Mouse (Mus musculus) ES-E14 (cell line): ENCODE results near the gene Rpl19. TPM values are rescaled to one million over a fixed set of nuclear protein-coding genes. Genes with fewer than 3 reads are reported as not detected.

Experiments used
- DNase-seq: peaks from one replicate; pipeline ENCODE4 v3.0.0-alpha.2; 2013; ENCODE audit warnings: low read depth, low spot score
- H3K27ac ChIP-seq: 2 replicates; pipeline ENCODE4 v1.5.1; 2012; ENCODE audit warnings: low read depth, mild to moderate bottlenecking, low read length, moderate library complexity, mixed read lengths; ENCODE audit not compliant: poor library complexity, insufficient read depth, severe bottlenecking
- H3K36me3 ChIP-seq: 2 replicates; pipeline ENCODE4 v1.6.1; 2012; ENCODE audit warnings: mild to moderate bottlenecking, low read length, moderate library complexity, mixed read lengths; ENCODE audit not compliant: control insufficient read depth, poor library complexity, insufficient read depth, severe bottlenecking
- H3K4me1 ChIP-seq, 2 experiments: fragments of 150-350 bp in 1 of 2; sonication (generic) in 1 of 2; 2 replicates each; pipeline ENCODE4 v1.6.1; 2012; ENCODE audit warnings: low read length in 2 of 2, mild to moderate bottlenecking in 1 of 2, mixed read lengths in 1 of 2; ENCODE audit not compliant: control insufficient read depth in 2 of 2, insufficient read depth in 2 of 2, poor library complexity in 1 of 2
- H3K4me3 ChIP-seq, 2 experiments: fragments of 150-350 bp in 1 of 2; sonication (generic) in 1 of 2; 2 replicates each; pipeline ENCODE4 v1.5.1; 2012; ENCODE audit warnings: low read length in 2 of 2, low read depth in 1 of 2, mild to moderate bottlenecking in 1 of 2, mixed read lengths in 1 of 2; ENCODE audit not compliant: insufficient read depth in 1 of 2, poor library complexity in 1 of 2, severe bottlenecking in 1 of 2
- H3K9ac ChIP-seq: 2 replicates; pipeline ENCODE4 v1.6.1; 2012; ENCODE audit warnings: low read depth, mild to moderate bottlenecking, low read length, mixed read lengths; ENCODE audit not compliant: poor library complexity, insufficient read depth, severe bottlenecking
- H3K9me3 ChIP-seq: fragments of 150-350 bp; sonication (generic); 2 replicates; pipeline ENCODE4 v1.6.1; 2012; ENCODE audit warnings: low read depth, mild to moderate bottlenecking, low read length; ENCODE audit not compliant: control insufficient read depth, insufficient read depth
- CHD2 ChIP-seq: IDR thresholded peaks from 2 replicates; pipeline ENCODE4 v1.6.1; 2014; ENCODE audit warnings: mild to moderate bottlenecking, low read depth, low read length, inconsistent platforms
- HCFC1 ChIP-seq: IDR thresholded peaks from 2 replicates; pipeline ENCODE4 v1.6.1; 2012; ENCODE audit warnings: low read length, inconsistent platforms, borderline replicate concordance; ENCODE audit not compliant: insufficient read depth
- MAFK ChIP-seq: IDR thresholded peaks from 2 replicates; pipeline ENCODE4 v1.6.1; 2014; ENCODE audit warnings: mild to moderate bottlenecking, low read depth, low read length, inconsistent platforms; ENCODE audit not compliant: insufficient read depth
- ZC3H11A ChIP-seq: IDR thresholded peaks from 2 replicates; pipeline ENCODE4 v1.6.1; 2012; ENCODE audit warnings: low read depth, mild to moderate bottlenecking, inconsistent platforms, low read length, borderline replicate concordance
- ZNF384 ChIP-seq: IDR thresholded peaks from 2 replicates; pipeline ENCODE4 v1.6.1; 2012; ENCODE audit warnings: low read depth, low read length, inconsistent platforms
- in situ Hi-C, 2 experiments: fragments of 600-800 bp; cut with MboI; formaldehyde crosslinking; loops; one replicate each; pipeline ENCODE4 v1.15.1; 2025; ENCODE audit warnings: low sequenced_read_pairs in 2 of 2, inconsistent platforms in 1 of 2; ENCODE audit not compliant: unreplicated experiment in 2 of 2
- total RNA-seq: library from RNA; depleted of rRNA; stranded (reverse); fragments of 300-350 nt; gene quantifications from 2 replicates; pipeline ENCODE4 v1.2.3, GENCODE M21; 2012

Rpl19 gene
- total RNA-seq, 1 experiment: 3,264 TPM

DNA sequence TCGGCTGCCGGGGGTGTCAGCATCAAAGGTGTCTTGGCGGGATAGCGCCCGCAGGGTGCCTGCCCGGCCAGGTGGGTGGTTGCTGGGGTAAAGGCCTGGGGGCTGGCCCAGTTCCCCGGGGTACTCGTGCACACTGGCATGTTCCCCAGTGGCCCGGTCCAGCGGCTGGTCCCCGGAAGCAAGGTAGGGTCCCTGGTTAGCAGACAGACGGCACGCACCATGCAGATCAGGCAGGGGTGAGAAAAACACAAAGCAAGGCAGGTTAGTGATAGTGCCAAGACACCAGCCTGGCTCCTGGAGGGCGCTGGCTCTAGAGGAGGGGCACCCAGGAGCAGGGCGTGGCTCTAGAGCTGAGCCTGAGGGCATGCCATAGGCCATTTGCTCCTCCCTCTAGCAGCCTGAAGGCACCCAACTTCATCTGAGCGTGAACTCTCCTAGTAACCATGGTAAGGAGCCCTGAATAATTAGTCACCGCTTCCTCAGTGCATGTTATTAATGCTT is 23.3 kb upstream of the Rpl19 start:
- TF ChIP-seq ZNF384 (no peak), CHD2 (no peak), MAFK (no peak), ZC3H11A (no peak), HCFC1 (no peak)
- Histone ChIP-seq H3K27ac (no peak overlapping the region), H3K9me3 (no peaks in the 10 kb centered on the region), H3K4me3 (peak overlapping the region; percentile 49 to 67), H3K9ac (peak overlapping the region; percentile 9; the same call in 1 of the 2 replicates), H3K36me3 (peaks cover 3% of the 10 kb centered on the region; the same call in 1 of the 2 replicates), H3K4me1 (peaks cover 6 to 23% of the 10 kb centered on the region in 2 experiments; a peak in 2 of 4 replicates)
- in situ Hi-C loops: no loop called here
- DNase-seq: no peak

DNA sequence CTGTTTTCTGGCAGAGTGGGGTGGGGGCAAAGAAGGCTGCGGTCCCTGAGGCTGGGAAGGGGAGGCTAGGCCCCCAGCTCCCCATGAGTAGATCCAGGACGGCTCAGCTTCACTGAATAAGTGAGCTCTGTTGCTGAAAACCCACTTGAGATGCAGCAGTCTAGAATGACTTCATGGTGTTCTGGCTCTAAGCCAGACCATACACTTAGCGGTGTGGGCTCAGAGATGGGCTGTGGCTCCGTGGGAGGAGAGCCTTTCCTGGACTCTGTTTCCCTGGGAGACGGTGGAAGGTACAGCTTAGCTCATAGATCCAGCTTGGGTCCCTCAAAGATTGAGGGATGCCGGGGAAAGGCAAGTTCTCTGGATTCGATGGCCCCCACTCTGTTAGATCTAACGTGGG is 22.3 kb upstream of the Rpl19 start:
- DNase-seq: no peak
- Histone ChIP-seq H3K9ac (no peak overlapping the region; the same call in 1 of the 2 replicates), H3K4me1 (peaks cover 6 to 23% of the 10 kb centered on the region in 2 experiments; a peak in 2 of 4 replicates), H3K4me3 (peak overlapping the region; percentile 56 to 73; a peak in 2 of 4 replicates), H3K27ac (no peak overlapping the region), H3K36me3 (peaks cover 7% of the 10 kb centered on the region; the same call in 1 of the 2 replicates), H3K9me3 (no peaks in the 10 kb centered on the region)
- in situ Hi-C loops: no loop called here
- TF ChIP-seq MAFK: no peak
- no peak for TF ChIP-seq CHD2
- no peak for TF ChIP-seq ZC3H11A
- TF ChIP-seq ZNF384: no peak
- no peak for TF ChIP-seq HCFC1

- DNase-seq: peak; percentile 90
- Histone ChIP-seq H3K36me3 (peaks cover 13% of the 10 kb centered on the region; the same call in 1 of the 2 replicates), H3K27ac (no peak overlapping the region; the same call in 1 of the 2 replicates), H3K9me3 (no peaks in the 10 kb centered on the region), H3K9ac (peak overlapping the region; percentile 54), H3K4me1 (peaks cover 6 to 23% of the 10 kb centered on the region in 2 experiments; a peak in 2 of 4 replicates), H3K4me3 (peak overlapping the region; percentile 56 to 73)
- in situ Hi-C loops: no loop called here
- TF ChIP-seq CHD2: peak; percentile 67
- no peak for TF ChIP-seq HCFC1
- no peak for TF ChIP-seq ZC3H11A
- no peak for TF ChIP-seq ZNF384
- no peak for TF ChIP-seq MAFK
These were observed 21.4 kb upstream of the Rpl19 start for GRCm38 (mm10) chr11:98005076-98005475.

DNA sequence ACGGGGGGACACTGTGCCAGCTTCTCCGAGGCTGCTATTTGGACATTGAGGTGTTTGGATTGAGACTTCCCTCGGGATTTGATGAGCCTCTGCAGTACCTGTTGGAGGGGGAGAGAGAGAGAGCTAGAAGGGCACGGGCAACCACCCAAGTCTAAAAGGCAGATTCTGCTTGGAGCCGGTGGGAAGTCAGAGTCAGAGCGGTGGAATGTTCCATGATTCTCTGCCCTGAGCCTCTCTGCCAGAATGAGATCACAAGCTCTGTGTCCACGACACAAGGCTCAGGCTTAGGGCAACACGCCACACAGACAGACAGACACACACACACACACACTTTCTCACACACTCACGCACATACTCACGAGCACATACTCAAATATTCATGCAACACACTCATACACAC is 20.8 kb upstream of the Rpl19 start:
- no peaks in the 10 kb centered on the region for H3K9me3 ChIP-seq
- no peak overlapping the region; the same call in 1 of the 2 replicates for H3K9ac ChIP-seq
- peaks cover 13% of the 10 kb centered on the region; the same call in 1 of the 2 replicates for H3K36me3 ChIP-seq
- H3K4me3 ChIP-seq: no peak overlapping the region
- H3K27ac ChIP-seq: no peak overlapping the region
- TF ChIP-seq CHD2 (no peak), HCFC1 (no peak), MAFK (no peak), ZC3H11A (no peak), ZNF384 (no peak)
- in situ Hi-C loops: no loop called here
- H3K4me1 ChIP-seq: peaks cover 6 to 23% of the 10 kb centered on the region in 2 experiments; a peak in 2 of 4 replicates
- no peak for DNase-seq
